Mouse (Mus musculus) liver, embryonic 13.5 days (tissue): ENCODE data around the gene Zfp697. TPM values are rescaled to one million over a fixed set of nuclear protein-coding genes. Genes with fewer than 3 reads are reported as not detected.
"Not testable (repeated sequence)": the region's sequence is repeated elsewhere in the genome, so short reads cannot be mapped to it uniquely, and the experiment has no call there.

Experiments
- ATAC-seq: fragments of 200-750 bp; cut with Nextera tagmentation; 2 replicates; pipeline ENCODE4 v1.8.0; 2017; ENCODE audit warnings: low read depth, mild to moderate bottlenecking, moderate number of reproducible peaks, moderate library complexity
- DNase-seq: peaks from one replicate; pipeline ENCODE4 v3.0.0; 2022
- H3K27ac ChIP-seq: fragments of 300-500 bp; sonication (generic); 2 replicates; pipeline ENCODE4 v1.5.1; 2015; ENCODE audit warnings: moderate library complexity, mild to moderate bottlenecking, inconsistent platforms
- H3K27me3 ChIP-seq: fragments of 300-500 bp; sonication (generic); 2 replicates; pipeline ENCODE4 v1.6.1; 2015; ENCODE audit warnings: mild to moderate bottlenecking, inconsistent platforms
- H3K36me3 ChIP-seq: fragments of 300-500 bp; sonication (generic); 2 replicates; pipeline ENCODE4 v1.6.1; 2015; ENCODE audit warnings: mild to moderate bottlenecking, inconsistent platforms
- H3K4me1 ChIP-seq: fragments of 300-500 bp; sonication (generic); replicated peaks from 2 replicates; pipeline ENCODE4 v1.6.1; 2015; ENCODE audit warnings: inconsistent platforms
- H3K4me2 ChIP-seq: fragments of 300-500 bp; sonication (generic); 2 replicates; pipeline ENCODE4 v1.6.1; 2015; ENCODE audit warnings: inconsistent platforms, mild to moderate bottlenecking, moderate library complexity
- H3K4me3 ChIP-seq: fragments of 300-500 bp; sonication (generic); replicated peaks from 2 replicates; pipeline ENCODE4 v1.5.1; 2015; ENCODE audit warnings: mild to moderate bottlenecking, inconsistent platforms
- H3K9ac ChIP-seq: fragments of 300-500 bp; sonication (generic); 2 replicates; pipeline ENCODE4 v1.6.1; 2015; ENCODE audit warnings: mild to moderate bottlenecking, inconsistent platforms
- H3K9me3 ChIP-seq: fragments of 300-500 bp; sonication (generic); replicated peaks from 2 replicates; pipeline ENCODE4 v1.6.1; 2016; ENCODE audit warnings: inconsistent platforms
- WGBS: fragments of 180-500 bp; shearing (Covaris S2); methylation state at CpG from one replicate; pipeline ENCODE4 v1.1.7; 2015; ENCODE audit not compliant: insufficient replicate concordance; 5-methylcytosine and 5-hydroxymethylcytosine counted together
- polyA plus RNA-seq: library from polyadenylated mRNA; unstranded; fragments of >200 nt; fragmentation: Nextera tagmentation; extraction: Ambion mirVana; gene quantifications from 2 replicates; pipeline ENCODE4 v1.2.1, GENCODE M21; 2015

The Zfp697 gene
- polyA plus RNA-seq, 1 experiment from 2014 or later, result 2.8 TPM

DNA sequence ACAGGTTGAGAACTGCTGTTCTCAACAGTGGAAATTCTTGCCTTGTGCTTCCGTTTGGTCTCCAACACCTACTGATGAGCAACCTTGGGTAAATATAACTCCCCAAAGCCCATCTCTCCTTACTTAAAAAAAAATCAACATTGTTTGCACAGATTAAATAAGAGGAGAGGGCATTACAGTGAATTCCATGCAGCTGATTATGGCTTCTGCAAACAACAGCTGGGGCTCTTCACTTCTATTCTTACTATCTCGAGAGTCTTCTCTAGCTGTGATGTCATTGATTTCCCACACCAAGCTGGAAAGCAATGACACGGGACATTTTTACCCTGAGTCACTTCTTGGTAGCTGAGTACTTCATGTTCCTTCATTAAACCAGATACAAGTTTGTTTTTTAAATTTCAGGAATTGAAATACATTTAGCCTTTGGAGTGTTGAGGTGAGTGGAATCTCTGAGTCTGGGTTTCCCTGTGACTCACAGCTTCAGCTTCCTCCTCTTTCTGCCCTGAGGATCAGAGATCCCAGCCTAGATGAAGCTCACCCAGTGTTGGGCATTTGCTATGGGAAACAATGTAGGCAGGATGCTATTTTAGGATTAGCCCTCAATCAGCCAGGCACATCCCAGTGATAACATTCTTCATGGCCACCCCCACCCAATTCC, 8.1 kb upstream of the Zfp697 start:
- Histone ChIP-seq H3K36me3 (no peaks in the 10 kb centered on the region), H3K4me2 (no peak overlapping the region), H3K27ac (no peak overlapping the region), H3K27me3 (no peaks in the 10 kb centered on the region), H3K4me3 (no peak overlapping the region), H3K9ac (no peak overlapping the region), H3K4me1 (no peaks in the 10 kb centered on the region; the same call in 1 of the 2 replicates), H3K9me3 (no peaks in the 10 kb centered on the region)
- ATAC-seq (no peak), DNase-seq (no peak)
- 42% methylated on average over 3 of the region's 3 CpGs for WGBS

- Histone ChIP-seq H3K27ac (no peak overlapping the region), H3K4me3 (no peak overlapping the region), H3K36me3 (no peaks in the 10 kb centered on the region), H3K4me1 (no peaks in the 10 kb centered on the region; the same call in 1 of the 2 replicates), H3K4me2 (no peak overlapping the region), H3K9me3 (no peaks in the 10 kb centered on the region), H3K9ac (no peak overlapping the region), H3K27me3 (no peaks in the 10 kb centered on the region)
- DNase-seq, result no peak
- WGBS, result 64% methylated on average over 5 of the region's 5 CpGs
- ATAC-seq, result no peak
These were observed 7.3 kb upstream of the Zfp697 start for GRCm38 (mm10) chr3:98374980-98375379.

- Histone ChIP-seq H3K27ac (no peak overlapping the region), H3K9ac (no peak overlapping the region), H3K36me3 (no peaks in the 10 kb centered on the region), H3K4me3 (no peak overlapping the region), H3K27me3 (peaks cover 29% of the 10 kb centered on the region), H3K4me2 (no peak overlapping the region), H3K9me3 (no peaks in the 10 kb centered on the region), H3K4me1 (no peaks in the 10 kb centered on the region; the same call in 1 of the 2 replicates)
- DNase-seq (no peak), ATAC-seq (no peak)
- WGBS, result 68% methylated on average over 4 of the region's 4 CpGs
These were observed 4.0 kb upstream of the Zfp697 start for GRCm38 (mm10) chr3:98378267-98378666.

DNA sequence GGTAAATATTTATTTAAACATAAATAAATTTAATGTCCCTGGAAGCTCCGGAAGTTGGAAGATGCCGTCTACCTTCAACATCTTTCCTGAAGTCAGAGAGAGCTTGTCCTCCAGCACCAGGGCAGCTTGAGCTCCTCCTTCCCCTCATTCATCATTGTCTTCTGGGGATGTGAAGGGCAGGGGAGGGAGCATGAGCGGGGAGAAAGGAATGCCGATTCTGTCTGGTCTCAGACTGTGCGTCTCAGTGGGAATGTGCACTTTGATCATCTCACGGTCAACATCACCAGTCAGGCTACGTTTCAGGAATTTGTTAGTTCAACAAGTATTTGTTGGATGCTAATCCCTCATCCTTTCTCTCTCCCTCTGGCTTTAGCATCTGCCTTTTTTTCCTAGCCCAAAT, 3.0 kb upstream of the Zfp697 start:
- Histone ChIP-seq H3K4me3 (no peak overlapping the region), H3K9ac (no peak overlapping the region), H3K9me3 (no peaks in the 10 kb centered on the region), H3K27ac (no peak overlapping the region), H3K36me3 (no peaks in the 10 kb centered on the region), H3K27me3 (peaks cover 39% of the 10 kb centered on the region), H3K4me1 (peaks cover 5% of the 10 kb centered on the region; the same call in 1 of the 2 replicates), H3K4me2 (no peak overlapping the region)
- no peak for ATAC-seq
- WGBS, result 36% methylated on average over 7 of the region's 7 CpGs
- DNase-seq, result no peak

DNA sequence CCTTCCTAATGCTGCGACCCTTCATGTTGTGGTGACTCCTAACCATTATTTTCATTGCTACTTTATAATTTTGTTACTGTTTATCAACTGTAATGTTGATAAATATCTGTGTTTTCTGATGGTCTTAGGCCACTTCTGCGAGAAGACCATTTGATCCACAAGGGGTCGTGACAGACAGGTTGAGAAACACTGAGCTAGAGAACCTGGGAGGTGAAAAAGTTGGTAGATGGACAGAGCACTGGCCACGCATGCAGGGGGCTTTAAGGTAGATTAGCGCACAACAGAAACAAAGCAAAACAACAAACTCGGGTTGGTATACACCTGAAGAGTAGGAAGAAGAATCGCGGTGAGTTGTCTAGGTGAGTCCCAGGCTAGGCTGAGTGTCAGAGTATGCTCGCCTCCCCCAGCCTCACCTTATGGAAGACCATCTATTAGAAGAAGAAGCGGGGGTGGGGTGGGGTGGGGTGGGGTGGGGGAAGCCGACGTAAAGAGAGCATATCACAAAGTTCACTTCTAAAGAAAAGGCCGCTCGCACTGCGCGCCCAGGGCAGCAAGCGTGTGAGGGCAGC, 500 bp upstream of the Zfp697 start:
- ATAC-seq (peak; percentile 37), DNase-seq (no peak)
- Histone ChIP-seq H3K9ac (peak overlapping the region; percentile 62; the same call in 1 of the 2 replicates), H3K27me3 (peaks cover 40% of the 10 kb centered on the region), H3K27ac (no peak overlapping the region), H3K4me1 (peaks cover 5% of the 10 kb centered on the region; the same call in 1 of the 2 replicates), H3K4me2 (peak overlapping the region; percentile 56), H3K9me3 (no peaks in the 10 kb centered on the region), H3K36me3 (no peaks in the 10 kb centered on the region), H3K4me3 (peak overlapping the region; percentile 61)
- 9% methylated on average over 17 of the region's 17 CpGs for WGBS

DNA sequence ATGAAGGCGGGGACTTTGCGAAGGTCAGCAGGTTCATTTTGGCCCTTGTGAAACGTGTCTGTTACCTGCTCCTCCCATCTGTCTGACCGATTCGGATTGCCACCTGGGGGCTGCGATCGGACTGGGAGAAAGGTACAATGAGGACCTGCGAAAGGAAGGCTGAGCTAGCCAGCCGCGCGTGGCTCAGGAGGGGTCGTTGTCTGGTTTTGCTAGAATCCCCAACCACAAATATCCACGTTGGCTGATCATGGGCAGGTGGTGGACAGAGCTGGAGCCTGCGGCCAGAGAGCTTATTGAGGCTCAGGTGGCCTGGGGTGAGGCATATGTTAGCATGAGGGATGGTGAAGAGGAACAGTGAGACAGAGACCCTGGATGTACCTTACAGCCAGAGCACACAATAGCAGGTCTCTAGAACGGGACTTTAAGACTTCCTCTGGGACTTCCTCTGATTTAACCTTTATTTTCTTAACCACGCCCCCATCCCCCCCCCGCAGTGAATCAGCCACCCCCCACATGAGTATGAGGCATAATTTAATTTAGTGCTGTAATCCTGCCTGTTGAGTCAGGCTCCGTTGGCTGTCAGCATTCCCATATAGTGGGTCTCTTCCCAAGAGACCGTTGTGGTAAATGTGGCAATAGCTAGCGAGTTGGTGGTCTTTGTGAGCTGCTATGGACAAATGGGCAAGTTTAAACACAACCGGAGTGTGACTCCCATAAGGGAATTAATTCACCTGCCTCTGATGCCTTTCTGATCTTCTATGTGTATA, 946 bp downstream of the Zfp697 start:
- ATAC-seq (peak; percentile 24; the same call in 1 of the 2 replicates), DNase-seq (no peak)
- Histone ChIP-seq H3K27me3 (peaks cover 40% of the 10 kb centered on the region), H3K36me3 (no peaks in the 10 kb centered on the region), H3K9ac (peak overlapping the region; percentile 62), H3K4me1 (peaks cover 5% of the 10 kb centered on the region), H3K4me2 (peak overlapping the region; percentile 56), H3K4me3 (peak overlapping the region; percentile 61), H3K27ac (no peak overlapping the region), H3K9me3 (no peaks in the 10 kb centered on the region)
- 9% methylated on average over 21 of the region's 21 CpGs for WGBS

DNA sequence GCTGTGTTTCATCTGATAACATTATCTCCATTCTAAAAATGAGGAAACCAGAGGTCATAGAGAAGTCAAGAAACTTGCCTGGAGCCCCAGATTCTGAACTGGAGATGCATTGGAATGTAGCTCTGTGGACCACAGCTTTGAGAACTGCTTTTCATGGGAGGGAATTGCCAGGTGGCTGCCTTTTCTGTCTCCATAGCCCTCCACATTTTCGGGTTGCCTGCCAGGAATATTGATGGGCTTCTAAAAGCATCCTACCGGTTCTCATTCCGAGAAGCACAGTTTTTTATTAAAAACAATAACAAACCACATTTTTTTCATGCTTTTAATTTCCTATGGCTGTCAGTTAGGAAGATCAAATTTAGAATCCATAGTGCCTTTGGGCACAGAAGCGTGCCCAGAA, 4.8 kb downstream of the Zfp697 start:
- peaks cover 23% of the 10 kb centered on the region for H3K27me3 ChIP-seq
- H3K9ac ChIP-seq, result no peak overlapping the region
- peaks cover 5% of the 10 kb centered on the region for H3K4me1 ChIP-seq

GRCm38 (mm10) chr3:98387756-98388155, 5.5 kb downstream of the Zfp697 start:
- H3K27ac ChIP-seq, result no peak overlapping the region
- 71% methylated on average over 7 of the region's 7 CpGs for WGBS
- H3K27me3 ChIP-seq, result peaks cover 16% of the 10 kb centered on the region
- H3K4me3 ChIP-seq, result no peak overlapping the region
- peaks cover 5% of the 10 kb centered on the region for H3K4me1 ChIP-seq
- H3K4me2 ChIP-seq, result no peak overlapping the region
- no peak overlapping the region for H3K9ac ChIP-seq
- no peaks in the 10 kb centered on the region for H3K9me3 ChIP-seq
- ATAC-seq, result no peak
- no peak for DNase-seq
- no peaks in the 10 kb centered on the region for H3K36me3 ChIP-seq

More for the DNA sequence above, 4.8 kb downstream of the Zfp697 start:
- H3K4me3 ChIP-seq, result no peak overlapping the region
- H3K4me2 ChIP-seq, result no peak overlapping the region
- no peak overlapping the region for H3K27ac ChIP-seq
- ATAC-seq (no peak), DNase-seq (no peak)
- H3K36me3 ChIP-seq, result no peaks in the 10 kb centered on the region
- no peaks in the 10 kb centered on the region for H3K9me3 ChIP-seq
- WGBS, result 61% methylated on average over 4 of the region's 4 CpGs

DNA sequence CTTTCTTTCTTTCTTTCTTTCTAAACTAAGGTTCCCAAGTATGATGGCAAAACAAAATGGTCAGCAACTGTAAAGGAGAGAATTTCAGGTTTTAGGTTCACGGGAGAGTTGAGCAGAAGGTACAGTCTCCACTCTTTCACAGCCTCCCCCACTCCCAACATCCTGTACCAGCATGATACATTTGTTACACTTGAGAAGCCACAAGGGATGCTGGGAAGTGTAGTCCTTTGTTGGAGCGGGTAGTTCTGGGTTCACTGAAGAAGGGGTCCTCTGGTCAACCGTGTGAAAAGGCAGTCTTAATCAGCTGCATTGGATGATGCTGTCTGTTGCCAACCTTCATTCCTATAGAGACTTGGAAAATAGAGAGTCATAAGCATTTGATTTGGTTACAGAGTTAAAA, 7.0 kb downstream of the Zfp697 start:
- DNase-seq (no peak), ATAC-seq (no peak)
- WGBS, result 55% methylated on average over 3 of the region's 3 CpGs

GRCm38 (mm10) chr3:98404268-98404895, 22.1 kb downstream of the Zfp697 start:
- not testable (repeated sequence) for ATAC-seq, H3K36me3 ChIP-seq, H3K27me3 ChIP-seq, H3K9ac ChIP-seq, H3K4me1 ChIP-seq, H3K4me3 ChIP-seq, H3K27ac ChIP-seq, H3K9me3 ChIP-seq, DNase-seq, H3K4me2 ChIP-seq
- WGBS, result 77% methylated on average over 9 of the region's 9 CpGs

More for the DNA sequence above, 7.0 kb downstream of the Zfp697 start:
- Histone ChIP-seq H3K36me3 (no peaks in the 10 kb centered on the region), H3K9ac (no peak overlapping the region), H3K27ac (no peak overlapping the region), H3K4me1 (no peaks in the 10 kb centered on the region; the same call in 1 of the 2 replicates), H3K4me3 (no peak overlapping the region), H3K27me3 (0 out of 2 replicates have a peak, but pooled peaks cover under 1% of the 10 kb centered on the region), H3K4me2 (no peak overlapping the region), H3K9me3 (no peaks in the 10 kb centered on the region)

DNA sequence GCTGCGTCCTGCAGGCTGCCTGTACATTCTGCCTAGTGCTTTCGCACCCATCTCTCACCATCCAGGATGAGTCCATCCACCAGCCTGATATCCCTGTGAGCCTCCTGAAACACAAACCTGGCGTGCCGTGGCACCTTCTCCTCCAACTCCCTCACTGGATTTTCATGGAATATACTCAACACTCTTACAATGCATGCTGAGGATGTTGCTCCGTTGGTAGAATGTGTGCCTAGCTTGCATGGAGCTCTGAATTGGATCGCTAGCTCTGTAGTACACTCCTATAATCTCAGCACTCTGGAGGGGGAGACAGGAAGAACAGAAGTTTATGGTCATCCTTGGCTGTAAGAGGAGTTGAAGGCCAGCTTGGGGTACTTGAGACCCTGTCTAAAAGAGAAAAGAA, 23.6 kb downstream of the Zfp697 start:
- not testable (repeated sequence) for H3K9ac ChIP-seq, H3K36me3 ChIP-seq, H3K4me2 ChIP-seq, H3K27me3 ChIP-seq, DNase-seq, ATAC-seq, H3K27ac ChIP-seq, H3K4me1 ChIP-seq, H3K4me3 ChIP-seq, H3K9me3 ChIP-seq
- 74% methylated on average over 6 of the region's 6 CpGs for WGBS
